Mouse (Mus musculus): ENCODE measurements at regions not wholly inside any gene's neighbourhood (a gene's known extent, or its start where the extent isn't known, plus 50 kb on each side); places are given as distances from the start of the nearest gene placed in this dataset.
A peak's percentile ranks its signal among the peaks of the same experiment; 100 is the strongest.

- no peak for DNase-seq
These were observed 467.6 kb downstream of the Gabrg2 start for GRCm38 (mm10) chr11:41533009-41533408.

- DNase-seq = no peak
These were observed 468.4 kb downstream of the Gabrg2 start for GRCm38 (mm10) chr11:41531971-41532896.

- no peak for DNase-seq
These were observed 475.7 kb downstream of the Gabrg2 start for GRCm38 (mm10) chr11:41524979-41525378.

GRCm38 (mm10) chr11:41493277-41493676, 507.4 kb downstream of the Gabrg2 start:
- DNase-seq = no peak

GRCm38 (mm10) chr11:41491966-41492365, 508.7 kb downstream of the Gabrg2 start:
- no peak for DNase-seq

- DNase-seq = no peak
These were observed 509.4 kb downstream of the Gabrg2 start for GRCm38 (mm10) chr11:41491279-41491678.

- DNase-seq = no peak
These were observed 516.8 kb downstream of the Gabrg2 start for GRCm38 (mm10) chr11:41483881-41484280.

- no peak for DNase-seq
These were observed 529.6 kb downstream of the Gabrg2 start for GRCm38 (mm10) chr11:41470938-41471633.

GRCm38 (mm10) chr11:41467330-41467729, 533.3 kb downstream of the Gabrg2 start:
- no peak for DNase-seq

- peak in 1 of 2 experiments; percentile 25 for DNase-seq
These were observed 566.8 kb downstream of the Gabrg2 start for GRCm38 (mm10) chr11:41433846-41434245.

GRCm38 (mm10) chr11:41425592-41425991, 575.1 kb downstream of the Gabrg2 start:
- DNase-seq = no peak

Data from cerebellum, postnatal 10 days (tissue).